Mouse (Mus musculus): ENCODE data around the gene Apoh. TPM values are rescaled to one million over a fixed set of nuclear protein-coding genes. Genes with fewer than 3 reads are reported as not detected.

Gene Apoh
- polyA plus RNA-seq, 1 experiment from 2014 or later: 0.29 TPM

DNA sequence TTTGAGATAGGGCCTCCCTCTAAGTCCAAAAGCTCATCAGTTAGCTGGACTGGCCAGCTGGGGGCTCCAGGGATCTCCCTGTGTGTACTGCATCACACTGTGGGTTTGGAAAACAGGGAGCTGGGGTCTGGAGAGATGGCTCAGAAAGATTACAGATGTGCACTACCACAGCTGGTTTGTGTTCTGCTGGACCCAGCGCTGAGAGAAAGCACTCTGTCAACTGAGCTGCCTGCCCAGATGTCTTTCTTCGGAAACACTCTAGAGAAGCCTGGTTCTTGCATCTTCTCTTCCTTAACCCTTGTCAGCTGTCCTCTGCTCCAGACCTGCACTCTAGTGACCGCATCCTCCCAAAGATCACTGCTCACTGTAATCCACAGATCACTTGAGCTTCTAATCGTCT, 20.8 kb downstream of the Apoh start:
- Histone ChIP-seq H3K4me2 (replicated peaks; ENCODE audit: low read depth, low read length) (no peak overlapping the region), H3K27me3 (replicated peaks; ENCODE audit: insufficient read depth, low read length) (no peaks in the 10 kb centered on the region), H3K4me1 (ENCODE audit: insufficient read depth, low read depth, low read length) (peaks cover 6% of the 10 kb centered on the region; the same call in 1 of the 2 replicates), H3K9me3 (ENCODE audit: low read length) (no peaks in the 10 kb centered on the region), H3K4me3 (ENCODE audit: low read depth, low read length) (no peak overlapping the region), H3K36me3 (ENCODE audit: insufficient read depth, low read length) (no peaks in the 10 kb centered on the region), H3K27ac (ENCODE audit: low read length) (no peak overlapping the region), H3K9ac (replicated peaks; ENCODE audit: low read depth) (no peak overlapping the region)
- peak; percentile 44 for TF ChIP-seq CTCF (IDR thresholded peaks at IDR 0.05)
- 0 out of 2 replicates have a peak, but pooled peaks have one; percentile 20 for TF ChIP-seq EP300 (IDR thresholded peaks at IDR 0.05)
- DNase-seq (ENCODE audit: low spot score) (peak; percentile 79), ATAC-seq (peak; percentile 79)
- 29% methylated on average over 4 of the region's 4 CpGs for WGBS

DNA sequence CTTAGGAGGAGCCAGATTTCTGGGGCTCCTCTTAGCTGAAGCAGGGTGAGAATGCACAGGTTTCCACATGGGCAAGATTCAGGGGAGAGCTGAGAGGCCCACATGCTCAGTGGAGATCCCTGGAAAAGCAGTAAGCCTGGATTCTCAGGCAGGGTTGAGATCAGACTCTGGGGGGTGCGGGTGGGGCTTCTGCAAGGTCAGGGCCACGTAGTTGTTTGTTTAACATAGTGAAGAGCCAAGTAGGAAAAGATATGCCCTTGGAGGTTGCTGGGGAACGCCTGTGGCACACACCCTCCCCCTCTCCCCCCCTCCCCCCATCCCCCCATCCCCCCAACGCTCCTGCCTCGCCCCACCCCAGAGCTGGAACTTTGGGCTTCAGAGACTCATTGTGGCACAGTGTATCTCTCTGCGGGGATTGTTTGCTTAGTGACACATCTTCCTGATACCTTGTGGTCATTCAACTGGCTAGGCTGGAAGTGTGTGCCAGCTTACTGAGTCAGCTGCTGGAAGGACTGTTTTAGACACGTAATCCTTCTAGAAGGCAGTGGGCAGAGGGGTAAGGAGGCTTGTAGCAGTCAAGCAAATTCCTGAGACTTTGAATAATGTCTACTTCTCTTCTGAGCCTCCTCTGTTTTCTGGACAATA, 21.9 kb downstream of the Apoh start:
- H3K9ac ChIP-seq (replicated peaks; ENCODE audit: low read depth): no peak overlapping the region
- whole genome bisulfite sequencing: 7% methylated on average over 6 of the region's 7 CpGs
- H3K27me3 ChIP-seq (replicated peaks; ENCODE audit: insufficient read depth, low read length): no peaks in the 10 kb centered on the region
- peak; percentile 81 for ATAC-seq
- H3K27ac ChIP-seq (ENCODE audit: low read length): no peak overlapping the region
- no peak for TF ChIP-seq EP300 (IDR thresholded peaks at IDR 0.05)
- no peak for TF ChIP-seq CTCF (IDR thresholded peaks at IDR 0.05)
- H3K36me3 ChIP-seq (ENCODE audit: insufficient read depth, low read length): no peaks in the 10 kb centered on the region
- no peak overlapping the region for H3K4me3 ChIP-seq (ENCODE audit: low read depth, low read length)
- H3K9me3 ChIP-seq (ENCODE audit: low read length): no peaks in the 10 kb centered on the region
- peaks cover 6% of the 10 kb centered on the region; the same call in 1 of the 2 replicates for H3K4me1 ChIP-seq (ENCODE audit: insufficient read depth, low read depth, low read length)
- no peak overlapping the region for H3K4me2 ChIP-seq (replicated peaks; ENCODE audit: low read depth, low read length)
- DNase-seq (ENCODE audit: low spot score): peak; percentile 75

DNA sequence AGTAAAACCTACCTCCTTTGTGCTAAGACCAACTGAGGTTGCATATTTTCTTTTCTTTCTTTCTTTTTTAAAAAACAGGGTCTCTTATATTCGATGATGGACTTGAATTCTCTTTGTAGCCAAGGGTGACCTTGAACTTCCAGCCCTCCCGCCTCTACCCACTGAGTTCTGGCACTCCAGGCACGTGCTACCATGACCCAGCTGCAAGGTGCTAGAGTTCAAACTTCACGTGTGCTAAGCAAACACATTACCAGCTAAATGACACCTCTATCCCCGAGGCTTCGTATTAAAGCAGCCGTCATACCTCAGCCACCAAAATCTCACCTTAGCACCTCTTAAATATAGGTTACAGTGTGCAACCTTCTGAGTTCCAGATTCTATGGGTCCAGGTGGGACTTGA, 22.4 kb downstream of the Apoh start:
- Histone ChIP-seq H3K27ac (ENCODE audit: low read length) (no peak overlapping the region), H3K9me3 (ENCODE audit: low read length) (no peaks in the 10 kb centered on the region), H3K4me1 (ENCODE audit: insufficient read depth, low read depth, low read length) (peaks cover 6% of the 10 kb centered on the region; the same call in 1 of the 2 replicates), H3K4me2 (replicated peaks; ENCODE audit: low read depth, low read length) (no peak overlapping the region), H3K27me3 (replicated peaks; ENCODE audit: insufficient read depth, low read length) (no peaks in the 10 kb centered on the region), H3K9ac (replicated peaks; ENCODE audit: low read depth) (no peak overlapping the region), H3K36me3 (ENCODE audit: insufficient read depth, low read length) (no peaks in the 10 kb centered on the region), H3K4me3 (ENCODE audit: low read depth, low read length) (no peak overlapping the region)
- no peak for ATAC-seq
- TF ChIP-seq EP300 (IDR thresholded peaks at IDR 0.05): no peak
- TF ChIP-seq CTCF (IDR thresholded peaks at IDR 0.05): no peak
- WGBS: 33% methylated on average over 7 of the region's 7 CpGs
- no peak for DNase-seq (ENCODE audit: low spot score)

DNA sequence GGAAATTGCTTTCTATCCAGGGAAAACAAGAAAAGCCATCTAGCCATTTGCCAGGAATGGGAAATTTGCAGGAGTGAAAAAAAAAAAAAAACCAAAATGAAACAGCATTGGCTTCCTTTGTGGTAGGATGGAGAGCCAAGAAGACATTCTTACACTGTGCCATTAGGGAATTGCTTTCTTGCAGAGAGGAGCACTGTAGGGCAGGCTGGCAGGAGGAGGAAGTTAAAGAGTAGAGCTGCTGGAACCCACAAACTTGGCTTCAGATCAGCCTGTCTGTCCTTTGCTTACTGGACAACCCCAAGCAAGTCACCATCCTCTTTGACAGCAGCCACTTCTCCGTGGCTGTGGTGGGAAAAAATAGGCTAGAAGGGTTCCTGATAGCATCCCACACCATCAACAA, 23.9 kb downstream of the Apoh start:
- H3K4me2 ChIP-seq (replicated peaks; ENCODE audit: low read depth, low read length): no peak overlapping the region
- 62% methylated on average over 1 of the region's 1 CpGs for WGBS
- H3K27ac ChIP-seq (ENCODE audit: low read length): no peak overlapping the region
- H3K4me3 ChIP-seq (ENCODE audit: low read depth, low read length): no peak overlapping the region
- H3K9me3 ChIP-seq (ENCODE audit: low read length): no peaks in the 10 kb centered on the region
- H3K9ac ChIP-seq (replicated peaks; ENCODE audit: low read depth): no peak overlapping the region
- no peak for ATAC-seq
- no peak for TF ChIP-seq CTCF (IDR thresholded peaks at IDR 0.05)
- TF ChIP-seq EP300 (IDR thresholded peaks at IDR 0.05): no peak
- DNase-seq (ENCODE audit: low spot score): no peak
- H3K27me3 ChIP-seq (replicated peaks; ENCODE audit: insufficient read depth, low read length): no peaks in the 10 kb centered on the region
- no peaks in the 10 kb centered on the region for H3K36me3 ChIP-seq (ENCODE audit: insufficient read depth, low read length)
- H3K4me1 ChIP-seq (ENCODE audit: insufficient read depth, low read depth, low read length): peaks cover 6% of the 10 kb centered on the region; the same call in 1 of the 2 replicates

- Histone ChIP-seq H3K4me1 (ENCODE audit: insufficient read depth, low read depth, low read length) (no peaks in the 10 kb centered on the region), H3K36me3 (ENCODE audit: insufficient read depth, low read length) (no peaks in the 10 kb centered on the region), H3K27me3 (replicated peaks; ENCODE audit: insufficient read depth, low read length) (no peaks in the 10 kb centered on the region), H3K27ac (ENCODE audit: low read length) (no peak overlapping the region), H3K4me2 (replicated peaks; ENCODE audit: low read depth, low read length) (no peak overlapping the region), H3K4me3 (ENCODE audit: low read depth, low read length) (no peak overlapping the region), H3K9ac (replicated peaks; ENCODE audit: low read depth) (no peak overlapping the region), H3K9me3 (ENCODE audit: low read length) (no peaks in the 10 kb centered on the region)
- ATAC-seq: no peak
- no peak for DNase-seq (ENCODE audit: low spot score)
- TF ChIP-seq CTCF (IDR thresholded peaks at IDR 0.05): no peak
- TF ChIP-seq EP300 (IDR thresholded peaks at IDR 0.05): no peak
- WGBS: 91% methylated on average over 7 of the region's 7 CpGs
Observed at GRCm38 (mm10) chr11:108376815-108377214, 33.7 kb downstream of the Apoh start.

DNA sequence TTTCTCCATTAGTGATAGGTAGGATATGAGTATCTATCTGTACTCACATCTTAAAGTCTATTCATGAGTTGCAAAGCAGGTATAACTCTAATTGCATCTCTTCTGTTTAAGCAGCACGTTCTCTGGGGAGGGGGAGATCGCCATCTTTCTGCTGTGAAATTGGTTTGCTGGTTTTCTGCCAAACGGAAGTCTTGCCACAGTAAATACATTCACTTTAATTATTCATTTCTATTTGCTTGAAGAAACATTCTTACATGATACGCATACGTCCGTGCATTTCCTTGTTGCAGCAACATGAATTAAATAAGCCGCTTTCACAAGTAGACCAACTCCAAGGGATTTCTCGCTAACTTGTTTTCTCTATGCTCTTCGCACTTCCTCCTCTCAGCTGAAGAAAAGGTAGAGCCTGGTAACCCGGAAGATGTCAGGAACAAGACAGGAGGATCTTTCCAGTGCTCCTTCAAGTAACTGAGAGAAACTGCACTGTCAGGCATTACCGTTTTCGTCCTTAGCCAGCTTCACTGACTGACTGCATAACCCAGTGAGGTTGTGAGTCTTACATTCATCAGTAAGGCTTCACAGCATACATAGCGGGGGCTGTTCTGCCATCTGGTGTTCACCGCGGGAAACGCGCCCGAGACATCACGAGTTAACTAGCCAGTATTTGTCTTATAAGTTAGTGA, 34.7 kb downstream of the Apoh start:
- Histone ChIP-seq H3K27ac (ENCODE audit: low read length) (no peak overlapping the region), H3K4me1 (ENCODE audit: insufficient read depth, low read depth, low read length) (no peaks in the 10 kb centered on the region), H3K4me3 (ENCODE audit: low read depth, low read length) (no peak overlapping the region), H3K27me3 (replicated peaks; ENCODE audit: insufficient read depth, low read length) (no peaks in the 10 kb centered on the region), H3K9ac (replicated peaks; ENCODE audit: low read depth) (no peak overlapping the region), H3K4me2 (replicated peaks; ENCODE audit: low read depth, low read length) (no peak overlapping the region), H3K9me3 (ENCODE audit: low read length) (no peaks in the 10 kb centered on the region), H3K36me3 (ENCODE audit: insufficient read depth, low read length) (no peaks in the 10 kb centered on the region)
- ATAC-seq (peak; percentile 83), DNase-seq (ENCODE audit: low spot score) (peak; percentile 84)
- 32% methylated on average over 19 of the region's 19 CpGs for WGBS
- TF ChIP-seq EP300 (IDR thresholded peaks at IDR 0.05) (no peak), CTCF (IDR thresholded peaks at IDR 0.05) (peak; percentile 97)

Data from lung, postnatal 0 days (tissue).